Mouse (Mus musculus) C2C12 (cell line): ENCODE results near the gene Tnfsf13b.

Experiments used
- CTCF ChIP-seq: IDR thresholded peaks from one replicate; pipeline ENCODE4 v1.5.1; 2011; ENCODE audit not compliant: control insufficient read depth, insufficient read depth, insufficient read length
- MYOG ChIP-seq: IDR thresholded peaks from one replicate; pipeline ENCODE4 v1.6.1; 2011; ENCODE audit not compliant: control insufficient read depth, insufficient read length; ENCODE audit errors: extremely low read depth
- USF1 ChIP-seq: IDR thresholded peaks from one replicate; pipeline ENCODE4 v1.6.1; 2011; ENCODE audit warnings: low read depth, mild to moderate bottlenecking, control low read depth, moderate library complexity

DNA sequence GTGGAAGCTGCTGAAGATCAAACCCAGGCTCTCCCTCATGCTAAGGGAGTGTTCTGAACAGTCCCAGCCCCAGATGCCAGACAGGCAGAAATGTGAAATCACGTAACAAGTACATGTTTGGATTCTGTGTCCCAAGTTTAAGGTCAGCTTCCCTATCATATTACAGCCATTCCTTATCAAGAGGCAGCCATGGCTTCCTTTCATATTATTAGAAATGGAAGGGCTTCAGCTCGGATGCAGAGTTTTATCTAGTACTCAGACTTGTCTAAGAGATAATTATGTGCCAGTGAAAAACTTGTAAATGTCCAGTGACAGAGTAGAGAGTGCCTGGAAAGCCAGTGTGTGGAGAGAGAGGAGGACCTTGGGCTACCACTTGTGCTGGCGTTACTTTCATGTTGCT, 34.6 kb downstream of the Tnfsf13b start:
- TF ChIP-seq USF1, result no peak
- TF ChIP-seq CTCF, result no peak
- no peak for TF ChIP-seq MYOG
